Mouse (Mus musculus) G1E (cell line): ENCODE data around the gene Map6.

Experiments
- CTCF ChIP-seq: IDR thresholded peaks from 2 replicates; pipeline ENCODE4 v1.5.1; 2012; ENCODE audit warnings: low read depth, low read length, inconsistent platforms, mixed read lengths
- GATA1 ChIP-seq: IDR thresholded peaks from 2 replicates; pipeline ENCODE4 v1.6.1; 2012; ENCODE audit warnings: borderline replicate concordance, low read length, inconsistent platforms, mixed read lengths
- TAL1 ChIP-seq: conservative IDR thresholded peaks from 2 replicates; pipeline ENCODE4 v1.6.1; 2012; ENCODE audit warnings: low read depth, low read length, inconsistent platforms, mixed read lengths

GRCm38 (mm10) chr7:99238417-99238816, 28.8 kb upstream of the Map6 start, which contains the start of gene Mogat2:
- no peak for TF ChIP-seq CTCF
- TF ChIP-seq GATA1 = no peak
- TF ChIP-seq TAL1 = no peak
